Mouse (Mus musculus): ENCODE measurements at regions not wholly inside any gene's neighbourhood (a gene's known extent, or its start where the extent isn't known, plus 50 kb on each side); places are given as distances from the start of the nearest gene placed in this dataset.

DNA sequence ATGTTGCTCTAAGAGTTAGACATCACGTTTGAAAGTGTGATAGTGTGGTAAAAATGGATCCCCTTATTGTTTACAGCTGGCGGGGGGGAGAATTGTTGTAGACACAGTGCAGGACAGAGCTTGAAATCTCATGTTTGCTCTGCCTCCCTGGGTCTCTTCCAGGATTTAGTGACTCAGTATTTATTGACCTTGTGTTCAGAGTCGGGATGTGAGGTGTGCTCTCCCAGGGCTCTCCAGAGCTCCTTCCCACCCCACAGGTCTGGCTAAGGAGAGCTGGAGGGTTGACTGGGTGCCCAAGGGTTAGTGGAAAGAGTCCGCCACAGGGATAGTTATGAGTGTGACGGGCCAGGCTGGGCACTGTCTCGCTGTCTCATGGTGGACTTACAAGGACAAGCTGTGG is 117.8 kb downstream of the Tle3 start:
- TF ChIP-seq CTCF (conservative IDR thresholded peaks at IDR 0.05; ENCODE audit: insufficient read depth, insufficient read length, low read depth, low read length): no peak
- no peak for TF ChIP-seq POLR2A (IDR thresholded peaks at IDR 0.05; ENCODE audit: low read depth, low read length)
